Mouse (Mus musculus) lung, adult 2 months (tissue): ENCODE results near the gene Nup210. TPM values are rescaled to one million over a fixed set of nuclear protein-coding genes. Genes with fewer than 3 reads are reported as not detected.

ENCODE experiments used
- DNase-seq: peaks from one replicate; pipeline ENCODE4 v3.0.0; 2022
- H3K4me1 ChIP-seq: fragments of 200-500 bp; 2 replicates; pipeline ENCODE4 v1.6.1; 2011; ENCODE audit warnings: low read length; ENCODE audit not compliant: control insufficient read depth, insufficient read depth
- H3K4me3 ChIP-seq: fragments of 200-500 bp; replicated peaks from 2 replicates; pipeline ENCODE3; 2011; ENCODE audit warnings: low read depth, mild to moderate bottlenecking, control low read depth, low read length; ENCODE audit errors: extremely low read depth
- CTCF ChIP-seq: fragments of 200-500 bp; IDR thresholded peaks from 2 replicates; pipeline ENCODE4 v1.5.1; 2011; ENCODE audit warnings: mild to moderate bottlenecking, low read length, control low read depth; ENCODE audit not compliant: insufficient read depth
- POLR2A ChIP-seq: fragments of 200-500 bp; IDR thresholded peaks from 2 replicates; pipeline ENCODE4 v1.6.1; 2011; ENCODE audit warnings: low read depth, mild to moderate bottlenecking, control low read depth, low read length, borderline replicate concordance; ENCODE audit errors: extremely low read depth
- WGBS: fragments of 180-500 bp; shearing (Covaris S2); methylation state at CpG from one replicate; pipeline ENCODE4 v1.1.7; 2018; 5-methylcytosine and 5-hydroxymethylcytosine counted together
- polyA plus RNA-seq: library from polyadenylated mRNA; depleted of rRNA; stranded (reverse); fragments of >200 nt; gene quantifications from 2 replicates; pipeline ENCODE4 v1.2.3, GENCODE M21; 2012

Gene Nup210
- polyA plus RNA-seq, 1 experiment: 25.7 TPM

DNA sequence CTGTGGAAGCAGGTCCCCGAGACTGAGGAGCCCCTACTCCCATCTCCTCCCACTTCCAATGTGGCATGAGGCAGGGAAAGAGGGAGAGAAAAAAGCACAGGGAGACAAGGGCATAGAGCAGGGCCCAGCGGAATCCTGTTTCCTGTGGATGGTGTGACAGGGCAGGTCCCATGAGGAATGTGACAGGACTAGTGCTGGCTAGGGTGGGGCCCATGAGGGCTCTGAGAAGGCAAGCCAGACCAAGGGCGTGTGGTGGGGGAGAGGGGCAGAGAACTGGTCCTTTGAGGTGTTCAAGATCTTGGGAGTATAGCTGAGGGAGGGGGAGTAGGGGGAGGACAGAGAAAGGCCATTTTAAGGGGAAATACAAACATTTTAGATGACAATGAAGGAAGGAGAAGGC, 104.2 kb downstream of the Nup210 start:
- DNase-seq: no peak
- WGBS: 58% methylated on average over 3 of the region's 3 CpGs
- Histone ChIP-seq H3K4me3 (no peak overlapping the region), H3K4me1 (peaks cover 11% of the 10 kb centered on the region)
- no peak for TF ChIP-seq POLR2A
- TF ChIP-seq CTCF: no peak

DNA sequence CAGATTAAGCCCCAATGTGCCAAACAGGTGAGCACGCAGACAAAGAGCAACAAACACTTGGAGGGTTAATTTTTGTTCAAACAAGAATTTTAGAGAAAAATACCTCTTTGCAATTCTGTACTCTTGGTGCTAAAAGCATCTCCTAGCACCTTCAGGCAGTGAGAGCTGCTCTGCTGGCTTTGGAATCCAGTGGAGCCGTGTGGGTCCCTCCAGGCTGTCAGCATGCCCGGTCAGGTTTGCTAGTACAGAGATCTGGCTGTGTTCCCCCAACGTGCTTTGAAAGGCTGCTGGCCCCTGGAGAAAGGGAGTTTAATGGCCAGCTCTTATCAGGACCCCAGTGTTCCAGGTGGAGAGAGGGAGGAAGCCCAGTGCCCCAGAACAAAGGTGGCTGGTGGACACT, 105.1 kb downstream of the Nup210 start:
- no peak for TF ChIP-seq CTCF
- TF ChIP-seq POLR2A: no peak
- DNase-seq: no peak
- no peak overlapping the region for H3K4me3 ChIP-seq
- H3K4me1 ChIP-seq: peaks cover 11% of the 10 kb centered on the region
- WGBS: 66% methylated on average over 4 of the region's 4 CpGs

DNA sequence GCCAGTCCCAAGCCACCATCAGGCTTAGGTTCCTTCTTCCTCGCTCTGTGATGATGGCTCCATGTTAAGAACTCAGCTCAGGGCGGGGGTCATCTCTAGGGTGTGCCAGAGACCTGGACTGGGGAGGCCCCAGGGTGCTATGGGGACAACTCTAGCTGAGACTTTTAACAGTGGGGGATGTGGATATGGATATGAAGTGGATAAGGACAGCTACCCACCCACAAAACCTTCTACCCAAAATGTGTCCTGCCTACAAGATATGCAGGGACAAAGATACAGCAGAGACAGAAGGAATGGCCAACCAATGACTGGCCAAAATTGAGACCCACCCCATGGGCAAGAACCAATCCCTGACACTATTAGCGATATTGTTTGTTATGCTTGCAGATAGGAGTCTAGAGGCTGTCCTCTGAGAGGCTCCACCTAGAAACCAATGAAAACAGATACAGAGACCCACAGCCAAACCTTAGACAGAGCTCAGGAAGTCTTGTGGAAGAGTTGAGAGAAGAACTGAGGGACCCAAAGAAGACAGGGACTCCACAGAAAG, 108.3 kb downstream of the Nup210 start:
- no peak overlapping the region for H3K4me3 ChIP-seq
- 93% methylated on average over 3 of the region's 3 CpGs for WGBS
- DNase-seq: no peak
- H3K4me1 ChIP-seq: no peaks in the 10 kb centered on the region
- no peak for TF ChIP-seq POLR2A
- no peak for TF ChIP-seq CTCF

DNA sequence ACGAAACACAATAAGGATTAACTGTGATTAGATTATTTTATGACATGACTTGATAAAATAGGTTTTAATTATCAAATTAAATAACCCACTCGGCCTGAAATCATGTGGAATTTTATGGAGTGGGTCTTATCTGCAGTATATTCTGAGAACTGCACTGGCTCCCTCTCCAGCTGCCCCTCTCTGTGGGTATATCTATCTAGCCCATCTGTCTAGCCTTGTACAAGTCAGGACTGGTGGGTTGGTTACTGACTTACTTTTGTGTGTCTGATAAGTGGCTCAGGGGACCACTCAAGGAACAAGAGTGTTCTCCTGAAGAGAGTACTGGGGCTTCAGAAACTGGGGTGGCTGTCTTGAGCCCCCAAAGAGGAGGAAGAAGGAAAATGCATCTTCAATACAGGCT, 109.4 kb downstream of the Nup210 start:
- H3K4me1 ChIP-seq: no peaks in the 10 kb centered on the region
- no peak for DNase-seq
- WGBS: 28% methylated on average over 2 of the region's 2 CpGs
- no peak overlapping the region for H3K4me3 ChIP-seq
- TF ChIP-seq CTCF (no peak), POLR2A (no peak)

DNA sequence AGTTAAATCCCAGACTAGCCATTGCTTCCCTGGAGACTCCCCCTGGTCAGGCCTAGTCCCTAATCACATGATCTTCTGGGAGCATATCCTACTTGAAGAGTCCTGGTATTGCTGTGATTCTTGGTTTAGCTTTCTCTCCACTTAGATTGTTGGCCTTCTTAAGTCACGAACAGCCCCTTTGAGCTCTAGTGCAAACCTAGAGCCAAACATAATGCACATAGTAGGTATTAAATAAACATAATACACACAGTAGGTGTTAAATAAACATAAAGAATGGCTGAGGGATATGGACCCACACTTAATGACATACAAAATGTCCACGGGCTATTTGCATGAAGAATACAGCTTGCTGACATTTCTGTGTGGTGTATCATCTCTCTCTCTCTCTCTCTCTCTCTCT, 112.5 kb downstream of the Nup210 start:
- TF ChIP-seq CTCF (no peak), POLR2A (no peak)
- H3K4me3 ChIP-seq: no peak overlapping the region
- WGBS: 90% methylated on average over 2 of the region's 2 CpGs
- no peak for DNase-seq
- no peaks in the 10 kb centered on the region for H3K4me1 ChIP-seq

DNA sequence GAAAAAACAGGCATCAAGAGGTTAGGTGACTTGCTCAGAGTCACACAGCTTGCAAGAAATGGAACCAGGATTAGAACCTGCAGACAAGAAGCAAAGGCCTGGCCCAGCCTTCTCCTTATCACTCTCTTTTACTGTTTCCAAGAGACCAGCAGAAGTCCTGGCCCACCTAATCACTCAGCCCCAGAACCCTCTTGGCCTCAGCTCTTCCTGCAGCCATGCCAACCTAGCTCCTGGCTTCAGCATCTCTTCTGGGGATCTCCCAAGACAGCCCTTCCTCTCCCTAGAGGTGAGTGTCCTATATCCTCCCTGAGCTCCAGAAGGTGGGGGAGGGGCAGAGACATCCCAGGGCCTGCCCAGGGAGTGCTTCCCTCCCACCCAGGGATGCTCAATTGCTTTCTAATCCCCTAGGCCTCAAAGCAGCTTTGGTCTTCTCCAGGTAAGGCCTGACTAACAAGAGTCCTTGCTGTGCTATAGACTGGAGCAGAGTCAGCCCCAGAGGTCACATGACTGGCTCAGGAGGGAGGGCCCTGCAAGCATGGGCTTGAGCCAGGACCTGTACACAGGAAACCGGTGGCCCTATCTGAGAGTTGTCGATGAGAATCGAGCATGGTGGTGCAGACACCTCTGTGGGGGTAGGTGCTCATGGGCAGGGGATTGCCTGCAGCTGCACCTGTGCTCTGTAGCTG, 113.2 kb downstream of the Nup210 start:
- DNase-seq: no peak
- Histone ChIP-seq H3K4me3 (no peak overlapping the region), H3K4me1 (no peaks in the 10 kb centered on the region)
- TF ChIP-seq POLR2A: no peak
- TF ChIP-seq CTCF: no peak
- 18% methylated on average over 3 of the region's 3 CpGs for WGBS

DNA sequence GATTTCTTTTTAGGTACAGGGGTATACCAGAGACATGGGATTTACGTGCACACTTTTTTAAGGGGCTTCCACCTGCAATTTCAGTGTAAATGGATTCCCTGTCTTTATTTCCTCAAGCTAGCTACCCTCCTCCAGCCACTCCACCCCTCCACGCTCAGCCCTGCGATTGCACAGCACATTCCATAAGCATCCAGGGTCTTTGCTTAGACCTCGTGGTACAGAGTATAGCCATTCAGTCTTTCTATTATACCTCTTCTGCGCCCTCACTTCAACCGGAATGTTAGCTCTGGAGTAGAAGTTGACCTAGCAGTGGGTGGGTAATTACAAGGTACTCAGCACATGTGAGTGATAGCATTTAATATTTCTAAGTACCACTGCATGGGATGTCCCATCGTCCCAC, 115.1 kb downstream of the Nup210 start:
- TF ChIP-seq CTCF (no peak), POLR2A (no peak)
- Histone ChIP-seq H3K4me1 (no peaks in the 10 kb centered on the region), H3K4me3 (no peak overlapping the region)
- WGBS: 55% methylated on average over 7 of the region's 7 CpGs
- DNase-seq: no peak

DNA sequence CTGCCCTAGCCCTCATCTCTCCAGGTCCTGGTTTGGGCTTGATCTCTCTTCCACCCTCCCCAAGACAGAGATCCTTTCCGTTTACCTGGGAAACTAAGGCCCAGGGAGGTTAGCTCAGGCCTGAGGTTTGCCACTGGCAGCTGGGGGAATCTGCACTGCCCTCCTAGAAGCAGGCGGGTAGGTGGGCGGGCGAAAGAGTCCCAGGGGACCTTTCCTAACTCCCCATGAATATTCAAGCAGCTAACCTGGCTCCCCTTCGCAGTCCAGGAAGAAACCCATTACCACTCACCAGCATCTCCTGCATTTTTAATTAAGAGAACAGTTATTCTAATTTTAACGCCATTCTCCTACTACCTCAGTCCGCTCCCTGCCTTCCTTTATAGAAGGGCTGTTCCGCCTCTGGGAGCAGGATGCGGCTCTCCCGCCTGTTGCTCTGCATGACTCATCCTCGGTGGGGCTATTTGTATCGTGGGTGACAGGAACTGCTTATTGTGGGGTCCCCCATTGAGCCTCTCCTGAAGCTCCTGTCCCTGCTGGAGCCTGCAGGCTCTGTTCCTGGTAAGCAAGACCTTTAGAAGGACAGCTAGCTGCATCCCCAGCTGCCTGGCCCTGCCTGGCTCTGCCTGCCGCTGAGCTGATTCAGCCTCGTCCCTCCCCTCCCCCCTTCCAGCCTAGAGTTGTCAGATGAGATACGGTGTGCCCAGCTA, 115.7 kb downstream of the Nup210 start:
- WGBS: 27% methylated on average over 15 of the region's 15 CpGs
- no peaks in the 10 kb centered on the region for H3K4me1 ChIP-seq
- DNase-seq: no peak
- H3K4me3 ChIP-seq: no peak overlapping the region
- TF ChIP-seq CTCF (no peak), POLR2A (no peak)

DNA sequence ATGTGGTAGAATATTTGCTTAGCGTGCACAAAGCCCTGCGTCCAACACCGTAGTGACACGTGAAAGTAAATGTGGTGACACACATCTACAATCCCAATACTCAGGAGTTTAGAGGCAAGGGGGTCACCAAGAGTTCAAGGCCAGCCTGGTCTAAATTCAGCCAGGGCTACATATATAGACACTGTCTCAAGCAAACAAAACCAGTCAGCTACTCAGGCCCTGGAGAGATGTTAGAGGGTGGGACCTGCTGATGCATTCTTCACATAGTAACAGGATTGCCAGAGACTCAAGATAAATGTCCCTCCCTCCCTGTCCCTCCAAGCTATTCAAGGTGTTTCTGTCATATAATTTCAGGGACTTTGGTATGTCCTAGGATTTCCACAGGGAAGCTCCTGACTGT, 117.5 kb downstream of the Nup210 start:
- DNase-seq: no peak
- Histone ChIP-seq H3K4me3 (no peak overlapping the region), H3K4me1 (no peaks in the 10 kb centered on the region)
- 83% methylated on average over 4 of the region's 4 CpGs for WGBS
- TF ChIP-seq CTCF (no peak), POLR2A (no peak)

DNA sequence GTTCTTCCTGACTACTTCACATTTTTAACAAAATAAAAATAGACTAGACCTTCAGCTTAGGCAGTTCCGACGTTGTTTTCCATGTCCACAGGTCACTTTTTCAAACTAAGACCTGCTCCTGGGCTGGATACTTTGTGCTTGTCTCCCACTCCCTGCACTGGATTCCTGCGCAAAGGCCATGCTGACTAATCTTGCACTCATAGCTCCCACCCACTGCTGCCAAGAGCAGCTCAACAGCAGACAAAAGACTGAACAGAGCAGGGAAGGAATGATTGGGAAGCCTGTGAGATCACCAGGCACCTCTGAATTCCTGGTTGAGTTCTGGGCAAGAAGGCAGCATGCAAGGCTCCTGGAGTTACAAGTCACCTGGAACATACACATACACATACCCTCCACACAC, 119.6 kb downstream of the Nup210 start:
- TF ChIP-seq POLR2A: no peak
- TF ChIP-seq CTCF: no peak
- DNase-seq: no peak
- 86% methylated on average over 3 of the region's 3 CpGs for WGBS
- H3K4me3 ChIP-seq: no peak overlapping the region
- no peaks in the 10 kb centered on the region for H3K4me1 ChIP-seq
